Mouse (Mus musculus) lung, embryonic 16.5 days (tissue): Measurements from ENCODE around the gene Npnt. TPM values are rescaled to one million over a fixed set of nuclear protein-coding genes. Genes with fewer than 3 reads are reported as not detected.

Source experiments
- ATAC-seq: fragments of 200-750 bp; cut with Nextera tagmentation; 2 replicates; pipeline ENCODE4 v1.8.0; 2017; ENCODE audit warnings: low read depth, mild to moderate bottlenecking, moderate library complexity
- H3K27ac ChIP-seq: fragments of 300-500 bp; sonication (generic); 2 replicates; pipeline ENCODE4 v1.5.1; 2014; ENCODE audit warnings: mild to moderate bottlenecking, control low read depth, low read length
- H3K27me3 ChIP-seq: fragments of 300-500 bp; sonication (generic); 2 replicates; pipeline ENCODE4 v1.6.1; 2014; ENCODE audit warnings: low read depth, low read length, mixed read lengths; ENCODE audit not compliant: control insufficient read depth, insufficient read depth
- H3K36me3 ChIP-seq: fragments of 300-500 bp; sonication (generic); 2 replicates; pipeline ENCODE4 v1.6.1; 2014; ENCODE audit warnings: low read length; ENCODE audit not compliant: control insufficient read depth, insufficient read depth
- H3K4me1 ChIP-seq: fragments of 300-500 bp; sonication (generic); replicated peaks from 2 replicates; pipeline ENCODE4 v1.6.1; 2014; ENCODE audit warnings: low read length, mixed read lengths; ENCODE audit not compliant: control insufficient read depth, insufficient read depth
- H3K4me2 ChIP-seq: fragments of 300-500 bp; sonication (generic); 2 replicates; pipeline ENCODE4 v1.6.1; 2014; ENCODE audit warnings: low read depth, low read length, control low read depth
- H3K4me3 ChIP-seq: fragments of 300-500 bp; sonication (generic); 2 replicates; pipeline ENCODE4 v1.5.1; 2014; ENCODE audit warnings: mild to moderate bottlenecking, low read length, control low read depth
- H3K9ac ChIP-seq: fragments of 300-500 bp; sonication (generic); 2 replicates; pipeline ENCODE4 v1.6.1; 2014; ENCODE audit warnings: low read length, control low read depth
- H3K9me3 ChIP-seq: fragments of 300-500 bp; sonication (generic); 2 replicates; pipeline ENCODE4 v1.6.1; 2016; ENCODE audit warnings: low read length; ENCODE audit not compliant: control insufficient read depth
- WGBS: fragments of 180-500 bp; shearing (Covaris S2); extraction: QIAGEN DNeasy Blood & Tissue Kit; methylation state at CpG from one replicate; pipeline ENCODE4 v1.1.7; 2014; 5-methylcytosine and 5-hydroxymethylcytosine counted together
- polyA plus RNA-seq: library from polyadenylated mRNA; unstranded; fragments of >200 nt; fragmentation: Nextera tagmentation; extraction: Ambion mirVana; gene quantifications from 2 replicates; pipeline ENCODE4 v1.2.1, GENCODE M21; 2015

Npnt gene
- polyA plus RNA-seq, 1 experiment from 2014 or later: 135 TPM

DNA sequence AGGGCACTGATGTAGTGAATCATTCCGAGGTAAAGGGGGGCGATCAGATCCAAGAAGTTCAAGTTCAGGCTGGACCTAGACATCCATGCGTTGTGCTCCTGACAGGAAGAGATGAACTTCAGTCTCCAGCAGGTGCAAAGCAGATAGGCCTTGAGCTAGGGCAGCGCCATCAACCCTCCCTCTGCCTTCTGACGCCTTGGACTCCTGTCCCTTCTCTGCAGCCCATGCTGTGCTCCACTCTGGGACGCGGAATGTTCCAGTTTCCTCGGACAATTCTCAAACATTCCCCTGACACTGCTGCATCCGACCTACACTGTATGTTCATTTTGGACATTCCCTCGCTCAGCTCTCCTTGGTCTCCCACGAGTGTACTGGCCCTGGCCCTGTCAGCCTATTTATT is 30.9 kb downstream of the Npnt start:
- 85% methylated on average over 11 of the region's 11 CpGs for WGBS
- Histone ChIP-seq H3K4me1 (no peaks in the 10 kb centered on the region), H3K9me3 (no peaks in the 10 kb centered on the region), H3K4me3 (no peak overlapping the region), H3K27ac (no peak overlapping the region), H3K36me3 (no peaks in the 10 kb centered on the region), H3K4me2 (no peak overlapping the region), H3K9ac (no peak overlapping the region), H3K27me3 (no peaks in the 10 kb centered on the region)
- ATAC-seq: no peak

DNA sequence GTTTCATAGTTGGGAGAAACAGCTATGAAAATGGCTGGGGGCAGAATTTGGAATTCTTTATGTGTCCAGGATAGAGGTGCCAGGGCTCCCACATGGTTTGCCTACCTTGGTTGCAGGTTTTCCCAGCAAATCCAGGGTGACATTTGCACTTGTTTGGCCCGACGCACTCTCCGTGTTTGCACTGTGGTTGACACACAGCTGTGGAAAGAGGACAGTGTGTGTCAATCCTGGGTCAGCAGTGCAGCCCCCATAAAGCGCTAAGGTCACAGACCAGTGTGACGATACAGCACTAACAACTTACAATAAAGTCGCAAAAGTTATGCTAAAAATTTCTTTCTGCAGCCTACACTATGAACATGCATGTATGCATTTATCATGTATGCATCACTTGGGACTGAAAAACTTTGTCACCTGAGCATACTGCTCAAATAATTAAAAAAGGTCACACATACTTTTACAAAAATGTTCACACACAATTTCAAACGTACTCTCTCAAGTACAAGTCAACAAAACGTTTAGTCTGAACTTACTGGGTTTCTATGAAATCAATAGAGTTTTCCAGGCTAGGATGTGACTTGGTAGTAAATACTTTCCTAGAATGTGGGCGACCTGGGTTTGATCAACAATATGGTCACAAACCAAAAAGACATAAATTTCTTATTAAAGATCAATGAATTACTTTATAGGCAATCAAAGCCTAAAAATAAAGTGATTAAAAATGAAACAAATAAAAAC is 32.6 kb downstream of the Npnt start:
- Histone ChIP-seq H3K9ac (no peak overlapping the region), H3K36me3 (no peaks in the 10 kb centered on the region), H3K27ac (no peak overlapping the region), H3K9me3 (no peaks in the 10 kb centered on the region), H3K4me3 (no peak overlapping the region), H3K4me2 (no peak overlapping the region), H3K4me1 (no peaks in the 10 kb centered on the region), H3K27me3 (no peaks in the 10 kb centered on the region)
- no peak for ATAC-seq
- 69% methylated on average over 9 of the region's 9 CpGs for WGBS

DNA sequence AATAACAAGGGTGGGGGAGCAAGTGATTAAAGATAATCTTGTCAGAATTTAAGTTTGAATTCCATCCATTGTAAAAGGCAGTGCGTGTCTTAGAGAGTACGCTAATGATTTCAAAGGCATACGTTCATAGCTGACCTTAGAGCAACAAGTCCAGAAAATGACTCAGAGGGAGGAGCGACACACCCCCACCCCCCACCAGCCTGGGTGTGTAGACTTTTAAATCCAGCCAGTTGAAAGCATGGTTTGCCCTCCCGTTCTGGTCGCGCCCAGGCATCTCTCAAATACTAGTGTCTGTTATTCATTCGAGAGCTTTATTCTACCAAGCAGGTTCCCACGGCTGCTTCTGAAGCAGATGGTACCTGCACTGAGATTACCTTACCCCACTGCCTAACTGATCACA is 34.4 kb downstream of the Npnt start:
- Histone ChIP-seq H3K27ac (no peak overlapping the region), H3K36me3 (no peaks in the 10 kb centered on the region), H3K9ac (no peak overlapping the region), H3K27me3 (no peaks in the 10 kb centered on the region), H3K4me1 (no peaks in the 10 kb centered on the region; the same call in 1 of the 2 replicates), H3K9me3 (no peaks in the 10 kb centered on the region), H3K4me2 (no peak overlapping the region), H3K4me3 (no peak overlapping the region)
- ATAC-seq: no peak
- 79% methylated on average over 9 of the region's 9 CpGs for WGBS

DNA sequence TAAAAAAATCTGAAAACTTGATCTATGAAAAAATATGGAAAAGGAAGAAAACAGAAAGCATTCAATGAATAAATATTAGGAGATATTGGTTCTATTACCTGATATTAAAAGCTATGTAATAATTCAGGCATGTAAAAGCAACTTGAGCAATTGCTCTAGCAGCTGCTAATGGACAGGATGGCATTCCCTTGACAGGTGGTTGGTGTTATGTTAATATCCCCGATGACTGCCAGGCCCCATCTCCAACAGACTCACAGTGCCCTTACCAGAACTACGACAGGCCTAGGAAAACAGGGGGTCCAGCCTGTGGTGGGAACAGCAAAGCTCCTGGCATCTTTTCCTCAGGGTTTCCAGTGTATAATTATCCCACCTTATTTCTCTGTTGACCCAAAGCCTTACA is 37.7 kb downstream of the Npnt start:
- WGBS: 74% methylated on average over 2 of the region's 2 CpGs
- Histone ChIP-seq H3K9me3 (no peaks in the 10 kb centered on the region), H3K4me2 (no peak overlapping the region), H3K4me1 (peaks cover 7% of the 10 kb centered on the region), H3K9ac (no peak overlapping the region), H3K4me3 (no peak overlapping the region), H3K27me3 (no peaks in the 10 kb centered on the region), H3K27ac (no peak overlapping the region), H3K36me3 (no peaks in the 10 kb centered on the region)
- no peak for ATAC-seq

DNA sequence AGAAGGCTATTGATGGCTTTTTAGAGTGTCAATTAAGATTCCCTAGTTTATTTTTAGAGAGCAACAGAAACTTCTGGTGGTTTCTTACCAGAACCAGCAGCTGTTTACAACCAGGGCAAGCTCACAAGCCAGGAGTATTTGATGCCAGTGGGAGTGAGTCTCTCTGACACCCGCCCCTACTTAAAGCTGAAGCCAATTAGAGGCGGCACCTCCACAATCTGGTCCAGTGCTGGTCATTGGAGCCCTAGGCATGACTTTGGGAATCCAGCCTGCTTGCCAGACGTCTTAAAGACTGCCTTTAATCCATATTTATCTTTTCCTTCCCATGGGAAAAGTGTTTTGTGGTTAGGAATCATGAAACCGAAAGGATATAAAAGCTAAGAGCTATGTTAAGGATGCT is 38.4 kb downstream of the Npnt start:
- WGBS: 63% methylated on average over 4 of the region's 4 CpGs
- no peak overlapping the region for H3K4me2 ChIP-seq

DNA sequence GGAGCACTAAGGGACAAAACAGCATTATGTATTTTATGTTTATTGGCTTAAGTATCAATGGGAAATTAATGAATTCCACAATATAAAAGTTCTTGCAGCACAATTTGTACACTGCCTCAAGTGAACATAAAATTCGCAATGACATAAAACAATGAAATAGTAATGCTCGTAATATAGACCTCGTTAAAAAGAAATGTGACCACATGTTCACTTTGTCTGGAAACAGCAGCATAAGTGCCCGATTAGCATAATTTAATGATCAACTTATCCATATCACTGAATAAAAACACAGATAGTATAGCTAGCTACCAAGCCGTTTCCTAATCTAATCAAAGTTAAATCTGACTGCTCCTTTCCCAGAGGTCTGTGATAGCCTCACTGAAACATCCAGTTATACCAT is 39.4 kb downstream of the Npnt start:
- H3K36me3 ChIP-seq: no peaks in the 10 kb centered on the region; the same call in 1 of the 2 replicates

More for the DNA sequence above, 38.4 kb downstream of the Npnt start:
- no peaks in the 10 kb centered on the region for H3K27me3 ChIP-seq
- H3K4me3 ChIP-seq: no peak overlapping the region
- H3K36me3 ChIP-seq: no peaks in the 10 kb centered on the region; the same call in 1 of the 2 replicates
- no peak overlapping the region for H3K27ac ChIP-seq
- no peak for ATAC-seq
- peaks cover 7% of the 10 kb centered on the region for H3K4me1 ChIP-seq
- no peak overlapping the region for H3K9ac ChIP-seq
- no peaks in the 10 kb centered on the region for H3K9me3 ChIP-seq

DNA sequence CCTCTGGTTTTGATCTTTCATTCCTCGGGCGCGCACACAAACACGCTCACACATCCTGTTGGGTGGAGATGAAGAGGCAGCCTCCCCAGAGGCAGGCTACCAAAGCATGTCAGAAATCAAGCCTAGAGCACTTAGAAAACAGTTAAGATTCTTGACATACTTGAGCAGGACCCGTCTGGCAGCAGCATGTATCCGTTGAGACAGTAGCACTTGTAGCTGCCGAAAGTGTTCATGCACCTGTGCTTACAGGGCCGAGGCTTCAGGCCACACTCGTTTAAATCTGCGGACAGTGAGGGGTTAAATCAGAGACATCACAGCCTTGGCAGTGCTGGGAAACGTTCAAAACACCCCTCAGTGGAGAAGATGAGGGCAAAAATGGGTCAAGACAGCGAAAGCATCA is 40.4 kb downstream of the Npnt start:
- 22% methylated on average over 12 of the region's 12 CpGs for WGBS
- H3K27me3 ChIP-seq: no peaks in the 10 kb centered on the region
- no peak overlapping the region for H3K27ac ChIP-seq
- H3K4me2 ChIP-seq: peak overlapping the region; percentile 16; the same call in 1 of the 2 replicates
- H3K4me1 ChIP-seq: peaks cover 7% of the 10 kb centered on the region
- no peaks in the 10 kb centered on the region for H3K9me3 ChIP-seq
- peaks cover 2% of the 10 kb centered on the region for H3K36me3 ChIP-seq
- H3K9ac ChIP-seq: no peak overlapping the region
- no peak overlapping the region for H3K4me3 ChIP-seq
- ATAC-seq: peak; percentile 78

More for the DNA sequence above, 39.4 kb downstream of the Npnt start:
- Histone ChIP-seq H3K9ac (no peak overlapping the region), H3K4me3 (no peak overlapping the region), H3K4me1 (peaks cover 7% of the 10 kb centered on the region), H3K27me3 (no peaks in the 10 kb centered on the region), H3K4me2 (no peak overlapping the region), H3K9me3 (no peaks in the 10 kb centered on the region), H3K27ac (no peak overlapping the region)
- 81% methylated on average over 5 of the region's 5 CpGs for WGBS
- no peak for ATAC-seq

DNA sequence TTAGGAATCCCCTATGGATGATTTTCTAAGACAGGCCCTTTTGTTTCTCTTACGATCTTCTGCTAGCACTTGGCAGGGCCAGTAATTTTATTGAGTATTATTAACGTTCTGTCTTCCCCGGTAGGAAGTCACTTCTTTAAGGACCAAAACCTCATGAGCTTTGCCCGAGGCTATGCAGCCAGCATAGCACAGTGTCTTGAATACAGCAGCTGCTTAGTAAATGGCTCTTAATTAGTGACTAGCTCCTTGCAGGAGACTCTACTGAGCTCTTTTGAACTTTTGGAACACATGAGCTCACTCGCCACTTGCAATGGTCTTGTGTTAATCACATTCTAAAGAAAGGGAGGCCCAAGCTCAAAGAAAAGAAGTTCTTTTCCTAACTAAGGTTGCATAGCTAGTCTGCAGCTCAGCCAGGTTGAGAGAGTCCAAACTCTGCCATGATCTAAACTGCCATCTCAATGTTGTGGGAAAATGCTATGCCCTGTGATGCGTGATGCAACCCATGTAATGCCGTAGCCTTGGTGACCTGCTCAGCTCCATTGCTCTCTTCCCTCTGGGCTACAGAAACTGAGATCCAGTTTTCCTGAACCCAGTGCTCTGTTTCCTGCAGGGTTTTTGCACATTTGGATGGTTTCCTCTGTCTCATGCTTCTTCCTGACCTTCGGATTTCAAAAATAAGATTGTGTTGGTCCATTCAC is 42.4 kb downstream of the Npnt start:
- Histone ChIP-seq H3K4me1 (peaks cover 7% of the 10 kb centered on the region), H3K4me2 (no peak overlapping the region), H3K36me3 (peaks cover 13% of the 10 kb centered on the region), H3K27me3 (no peaks in the 10 kb centered on the region), H3K9ac (no peak overlapping the region), H3K4me3 (no peak overlapping the region), H3K9me3 (no peaks in the 10 kb centered on the region), H3K27ac (no peak overlapping the region)
- ATAC-seq: no peak
- 88% methylated on average over 8 of the region's 8 CpGs for WGBS

DNA sequence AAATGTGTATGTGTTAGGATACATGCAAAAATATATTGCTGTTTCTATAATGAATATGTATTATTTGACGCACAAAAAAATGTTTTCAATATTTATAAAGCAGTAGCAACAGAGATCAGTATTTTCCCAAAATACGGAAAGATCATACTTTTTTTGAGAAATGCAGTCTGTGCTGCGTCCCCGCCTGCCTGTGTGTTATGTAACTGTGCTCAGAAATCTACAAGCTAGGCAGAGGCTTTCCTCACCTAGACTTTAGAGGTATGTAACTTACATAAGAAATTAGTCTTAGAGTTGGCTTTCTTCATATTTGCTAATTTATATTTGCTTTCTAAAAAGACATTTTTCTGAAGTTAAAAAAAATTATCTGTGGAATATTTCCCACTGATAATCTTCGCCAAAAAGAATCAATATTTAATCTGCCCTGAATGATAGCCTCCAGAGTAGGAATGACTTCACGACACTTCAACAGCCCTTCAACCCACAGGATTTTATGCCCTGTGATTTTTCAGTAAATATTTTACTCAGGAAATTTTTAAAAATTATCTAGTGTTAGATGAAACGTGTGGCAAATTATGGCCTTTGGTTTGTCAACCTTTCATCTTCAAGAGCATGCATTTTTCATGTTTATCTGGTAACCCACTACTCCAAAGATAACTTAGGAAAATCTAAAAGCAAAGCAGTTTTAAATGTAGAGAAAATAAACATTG is 44.7 kb downstream of the Npnt start:
- 55% methylated on average over 7 of the region's 7 CpGs for WGBS
- no peak overlapping the region for H3K4me3 ChIP-seq
- H3K27ac ChIP-seq: no peak overlapping the region
- no peak overlapping the region for H3K9ac ChIP-seq
- H3K36me3 ChIP-seq: peaks cover 13% of the 10 kb centered on the region
- no peaks in the 10 kb centered on the region for H3K27me3 ChIP-seq
- ATAC-seq: no peak
- peaks cover 7% of the 10 kb centered on the region for H3K4me1 ChIP-seq
- H3K4me2 ChIP-seq: no peak overlapping the region
- no peaks in the 10 kb centered on the region for H3K9me3 ChIP-seq
